Mouse (Mus musculus): ENCODE results near the gene Lmo3.

- TF ChIP-seq CTCF (IDR thresholded peaks at IDR 0.05; ENCODE audit: control insufficient read depth, insufficient read depth, insufficient replicate concordance, low read depth, low read length), result no peak
- TF ChIP-seq POLR2A (IDR thresholded peaks at IDR 0.05; ENCODE audit: control insufficient read depth, low read depth, low read length), result no peak
Measured at GRCm38 (mm10) chr6:138325145-138325544, 256.6 kb downstream of the Lmo3 start.

Measured in testis, adult 2 months (tissue).